Mouse (Mus musculus) 3134 (cell line): ENCODE data around the gene Plekhg3.

Experiments
- DNase-seq: peaks from one replicate; pipeline ENCODE4 v3.0.0-alpha.2; 2011; ENCODE audit warnings: low spot score; ENCODE audit not compliant: insufficient read length; ENCODE audit errors: extremely low read depth

Gene Plekhg3

GRCm38 (mm10) chr12:76524915-76525314 lies 5.8 kb upstream of the Plekhg3 start:
- DNase-seq, result no peak

- no peak for DNase-seq
Observed at GRCm38 (mm10) chr12:76527245-76527881, 3.3 kb upstream of the Plekhg3 start.

- no peak for DNase-seq
Observed at GRCm38 (mm10) chr12:76528766-76529165, 1.9 kb upstream of the Plekhg3 start.

- no peak for DNase-seq
Observed at GRCm38 (mm10) chr12:76531986-76532925, 1.6 kb downstream of the Plekhg3 start.

GRCm38 (mm10) chr12:76532926-76533376 lies 2.3 kb downstream of the Plekhg3 start:
- DNase-seq, result no peak

DNA sequence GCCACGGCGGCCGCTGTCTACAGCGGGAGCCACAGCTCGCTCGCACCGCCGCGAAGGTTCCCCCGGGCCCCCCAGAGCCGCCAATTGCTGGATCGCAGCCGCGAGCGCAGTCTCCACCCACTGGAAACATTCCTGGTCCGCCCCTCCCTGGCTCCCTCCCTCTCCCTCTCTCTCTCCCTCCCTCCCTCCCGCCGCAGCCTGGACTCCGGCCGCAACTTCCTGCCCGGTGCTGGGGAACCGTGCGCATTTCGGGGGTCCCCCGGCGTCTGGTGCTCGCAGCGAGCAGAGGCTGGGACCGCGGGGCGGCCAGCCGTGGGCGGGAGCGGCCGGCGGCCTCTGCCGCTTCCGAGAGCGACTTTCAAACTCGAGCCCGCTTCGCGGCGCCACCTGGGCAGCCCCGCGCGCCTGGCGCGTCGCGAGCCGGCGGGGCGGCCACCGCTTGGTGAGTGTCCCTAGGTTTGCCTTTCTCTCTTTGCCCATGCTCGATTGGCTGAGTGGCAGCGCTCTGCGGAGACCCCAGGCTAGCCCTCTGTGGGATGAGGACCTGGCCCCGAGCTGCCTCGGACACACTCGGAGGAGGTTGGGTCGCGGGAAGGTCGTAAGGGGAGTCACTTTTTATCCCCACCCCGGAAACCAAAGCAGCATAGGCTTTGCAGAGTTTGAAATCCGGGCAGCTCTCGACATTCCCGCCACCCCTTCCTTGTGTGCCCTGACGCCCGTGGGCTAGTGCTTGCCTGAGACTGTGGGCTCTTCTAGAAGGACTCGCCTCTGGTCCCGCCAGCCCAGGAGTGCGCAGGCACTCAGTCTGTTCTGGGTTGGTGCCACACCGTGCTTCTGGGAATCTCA lies 2.9 kb downstream of the Plekhg3 start:
- peak; percentile 83 for DNase-seq

GRCm38 (mm10) chr12:76534233-76534632 lies 3.5 kb downstream of the Plekhg3 start:
- DNase-seq, result no peak

- no peak for DNase-seq
Observed at GRCm38 (mm10) chr12:76534641-76535283, 4.1 kb downstream of the Plekhg3 start.

DNA sequence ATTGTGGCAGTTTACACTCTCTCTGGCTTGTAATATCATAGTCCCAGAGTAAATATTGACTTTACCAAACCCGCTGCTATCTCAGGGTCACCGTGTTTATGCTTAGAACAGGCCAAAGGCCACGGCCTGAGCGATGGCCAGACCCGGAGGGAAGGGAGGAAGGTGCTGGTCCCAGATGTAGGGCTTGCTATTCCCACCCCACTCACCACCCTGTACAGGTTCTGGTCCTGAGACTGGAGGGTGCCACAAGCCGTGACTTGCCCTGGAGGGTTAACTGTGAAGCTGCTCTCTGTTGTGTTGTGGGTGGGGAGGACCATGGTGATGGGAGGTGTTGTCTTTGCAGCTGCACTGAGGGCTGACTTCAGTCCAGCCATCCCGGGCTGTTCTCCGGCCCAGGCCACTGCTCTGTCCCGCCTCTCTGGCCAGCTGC lies 4.8 kb downstream of the Plekhg3 start:
- DNase-seq, result peak; percentile 42

DNA sequence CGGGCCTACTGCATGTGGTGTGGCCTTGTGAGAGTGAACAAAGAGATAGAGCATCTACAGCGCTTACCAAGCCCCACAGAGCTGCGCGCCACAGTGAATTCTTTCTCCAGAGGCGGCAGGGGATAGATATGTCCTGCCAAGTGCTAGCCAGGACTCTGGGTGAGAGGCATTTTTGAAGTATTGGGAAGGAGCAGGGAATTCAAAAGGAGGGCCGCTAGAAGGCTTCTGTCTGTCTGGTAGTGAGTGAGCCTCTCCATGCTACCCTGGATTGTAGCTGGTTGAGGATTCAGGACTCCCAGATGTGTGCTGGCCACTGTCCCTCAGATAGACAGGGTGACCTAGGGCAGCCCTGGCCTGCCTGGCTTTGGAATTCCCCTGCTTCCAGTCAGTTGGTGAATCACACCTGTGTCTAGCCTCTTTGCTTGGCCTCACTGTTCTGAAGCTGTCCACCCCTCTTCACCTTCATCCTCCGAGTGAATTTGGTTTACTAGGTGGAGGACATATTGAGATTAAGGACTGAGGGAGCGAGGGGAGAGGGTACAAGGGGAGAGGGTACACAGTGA lies 6.0 kb downstream of the Plekhg3 start:
- DNase-seq, result no peak

DNA sequence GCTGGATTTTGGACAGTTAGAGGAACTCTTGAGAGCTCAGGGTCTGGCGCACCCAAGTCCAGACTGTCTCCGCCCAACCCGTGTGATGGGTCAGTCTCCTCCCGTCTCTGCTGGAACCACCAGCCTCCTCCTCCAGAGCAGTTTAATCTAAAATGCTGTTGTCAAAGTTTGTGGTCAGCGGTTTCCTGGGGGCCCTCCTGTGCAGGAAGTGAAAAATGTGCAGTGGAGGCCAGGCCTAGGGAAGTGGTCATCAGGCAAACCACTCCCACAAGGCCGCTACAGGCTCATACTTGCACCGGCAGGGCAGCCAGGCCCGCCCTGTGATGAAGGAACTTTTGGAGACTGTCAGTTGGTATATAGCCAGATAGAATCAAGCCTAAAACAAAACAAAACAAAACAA lies 6.7 kb downstream of the Plekhg3 start:
- no peak for DNase-seq

DNA sequence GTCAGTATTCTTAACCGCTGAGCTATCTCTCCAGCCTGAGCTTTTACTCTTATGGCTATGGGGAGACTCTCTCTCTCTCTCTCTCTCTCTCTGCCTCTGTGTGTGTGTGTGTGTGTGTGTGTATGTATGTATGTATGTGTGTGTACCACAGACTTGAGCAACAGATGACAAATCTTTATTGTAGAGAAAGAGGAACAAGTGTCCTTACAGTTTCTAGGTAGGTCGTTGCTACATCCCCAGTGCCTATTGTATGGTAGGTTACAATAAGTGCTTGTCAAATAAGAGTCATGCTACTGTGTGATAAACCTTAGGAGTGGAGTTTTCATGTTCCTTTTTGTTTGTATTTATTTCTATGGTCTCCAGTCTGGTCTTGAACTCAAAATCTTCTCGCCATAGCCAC lies 9.5 kb downstream of the Plekhg3 start:
- DNase-seq, result no peak

- DNase-seq, result no peak
Observed at GRCm38 (mm10) chr12:76540701-76541221, 10.1 kb downstream of the Plekhg3 start.

DNA sequence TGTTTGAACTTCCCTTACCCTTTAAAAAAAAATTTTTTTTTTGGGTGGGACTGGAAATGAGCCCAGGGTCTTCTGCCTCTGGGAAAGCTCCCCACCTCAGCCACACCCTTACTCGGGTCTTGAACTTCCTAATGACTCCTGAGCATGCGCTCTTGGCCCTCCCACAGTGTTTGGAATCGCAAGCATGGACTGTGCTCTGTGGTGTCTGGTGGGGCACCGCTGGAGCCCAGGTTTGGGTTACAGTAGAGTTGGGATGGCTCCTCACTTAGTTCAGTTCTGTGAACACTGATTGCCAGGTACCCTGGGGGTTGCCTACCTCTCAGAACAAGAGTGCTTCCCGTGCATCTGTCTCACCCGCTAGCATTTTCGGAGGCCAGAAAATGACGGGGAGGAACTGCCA lies 10.8 kb downstream of the Plekhg3 start:
- no peak for DNase-seq

DNA sequence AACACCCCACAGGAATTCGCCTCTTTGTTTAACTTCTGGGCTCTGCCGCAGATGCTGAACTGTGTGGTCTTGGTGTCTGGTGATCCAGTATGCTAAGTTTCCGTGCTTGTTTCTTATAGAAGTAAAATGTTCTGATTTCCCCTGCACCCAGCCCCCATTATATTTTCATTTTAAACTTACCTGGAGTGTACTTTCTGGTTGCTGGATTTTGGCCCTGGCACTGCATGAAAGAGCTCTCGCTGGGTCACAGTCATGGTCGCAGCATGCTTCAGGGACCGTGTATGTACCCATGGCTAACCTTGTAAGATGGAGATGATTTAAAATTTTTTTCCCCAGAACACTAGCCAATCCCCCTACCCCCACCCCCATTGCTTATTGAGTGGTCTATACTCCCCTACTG lies 11.2 kb downstream of the Plekhg3 start:
- DNase-seq, result no peak

GRCm38 (mm10) chr12:76545786-76546370 lies 15.2 kb downstream of the Plekhg3 start:
- no peak for DNase-seq

- DNase-seq, result peak; percentile 46
Observed at GRCm38 (mm10) chr12:76546383-76547276, 15.9 kb downstream of the Plekhg3 start.

DNA sequence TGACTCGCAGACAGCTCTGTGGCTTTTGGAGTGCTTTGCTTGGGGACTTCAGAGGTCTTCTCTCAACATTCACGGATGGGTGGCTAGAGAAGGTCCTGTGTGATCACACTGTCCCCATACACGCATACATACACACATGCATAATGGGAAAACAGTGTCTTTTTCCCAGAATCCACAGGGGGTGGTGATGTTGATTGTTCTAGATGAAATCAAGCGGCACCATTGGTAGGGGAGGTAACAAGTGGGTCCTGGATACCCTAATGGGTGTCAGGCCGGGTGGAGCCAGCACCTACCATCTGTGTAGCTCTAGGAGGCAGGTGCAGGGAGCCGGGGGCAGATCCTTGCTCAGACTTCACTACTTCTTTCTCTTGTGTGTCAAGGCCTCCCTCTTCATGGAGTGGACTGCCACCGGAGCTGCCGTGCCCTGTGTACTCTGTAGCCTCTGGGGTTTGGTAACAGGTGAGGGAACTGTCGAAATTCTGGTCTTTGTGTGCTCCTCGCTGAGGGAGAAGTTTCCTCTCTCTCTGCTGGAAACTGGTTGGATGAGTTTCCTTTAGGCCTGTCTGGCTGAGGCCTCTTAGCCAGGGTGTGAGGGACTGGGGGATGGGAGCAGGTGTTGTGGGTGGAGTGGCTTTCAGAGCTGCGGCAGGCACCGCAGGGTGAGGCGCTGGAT lies 16.9 kb downstream of the Plekhg3 start:
- no peak for DNase-seq
